10 mouse cellular contexts compared by ENCODE assay signal in the genomic region with DNA sequence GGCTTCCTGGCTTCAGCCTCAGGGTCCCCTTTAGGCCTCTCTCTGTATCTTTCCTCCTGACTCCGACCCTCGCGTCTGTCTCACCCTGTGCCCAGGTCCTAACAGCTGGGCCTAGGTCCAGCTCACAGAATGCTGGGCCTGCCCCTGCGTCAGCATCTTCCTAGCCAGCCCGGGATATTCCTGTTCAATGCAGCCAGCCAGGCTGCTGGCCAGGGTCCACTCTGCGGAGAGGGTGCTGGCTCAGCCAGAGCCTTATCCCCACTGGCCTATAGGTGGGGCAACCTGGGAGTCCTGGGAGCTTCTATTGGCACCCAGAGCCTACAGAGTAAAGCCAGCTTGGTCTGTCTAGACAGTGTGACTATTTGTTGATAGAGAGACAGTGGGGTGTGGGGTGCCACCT. TPM values are rescaled to one million over a fixed set of nuclear protein-coding genes. Genes with fewer than 3 reads are reported as not detected.
DNase-seq lines count a peak whose midpoint lies in the region; ATAC-seq and TF ChIP-seq lines count a peak whose summit lies in the region.
"Had no signal": no experiment of that assay in that cellular context is flagged by ENCODE, and none has a peak within 500 bp of the region (broad histone marks: within the 10 kb centered on the region; RNA-seq: fewer than 3 reads in every experiment).

No protein-coding gene starts in this region.

- WGBS in lung, embryonic 14.5 days, result 76% methylated on average over 6 of the region's 6 CpGs
- 80% methylated on average over 6 of the region's 6 CpGs for WGBS in liver, embryonic 15.5 days (ENCODE audit: insufficient replicate concordance)

- H3K27ac ChIP-seq in lung, embryonic 14.5 days (ENCODE audit: low read depth), result no peak overlapping the region
- H3K27ac ChIP-seq in liver, embryonic 15.5 days (replicated peaks), result peak overlapping the region; percentile 94

- intact Hi-C loops in heart, postnatal 14 days (cut with DNase I), result no loop called here

- no peak overlapping the region; the same call in 1 of the 2 replicates for H3K4me3 ChIP-seq in lung, embryonic 14.5 days (ENCODE audit: low read depth, low read length)
- H3K4me3 ChIP-seq in liver, embryonic 15.5 days (replicated peaks), result peak overlapping the region; percentile 94

- H3K27me3 ChIP-seq in lung, embryonic 14.5 days (ENCODE audit: insufficient read depth, low read length), result no peaks in the 10 kb centered on the region
- no peaks in the 10 kb centered on the region for H3K27me3 ChIP-seq in liver, embryonic 15.5 days

- H3K4me2 ChIP-seq in lung, embryonic 14.5 days, result peak overlapping the region; percentile 99; the same call in 1 of the 2 replicates
- H3K4me2 ChIP-seq in liver, embryonic 15.5 days, result peak overlapping the region; percentile 86

- peaks cover 4% of the 10 kb centered on the region; the same call in 1 of the 2 replicates for H3K4me1 ChIP-seq in lung, embryonic 14.5 days (ENCODE audit: insufficient read depth)
- peaks cover 83% of the 10 kb centered on the region for H3K4me1 ChIP-seq in liver, embryonic 15.5 days (replicated peaks)

- no peaks in the 10 kb centered on the region for H3K9me3 ChIP-seq in lung, embryonic 14.5 days (ENCODE audit: low read depth, low read length)
- H3K9me3 ChIP-seq in liver, embryonic 15.5 days (replicated peaks), result no peaks in the 10 kb centered on the region

- no peak overlapping the region for H3K9ac ChIP-seq in lung, embryonic 14.5 days
- peak overlapping the region; percentile 98 for H3K9ac ChIP-seq in liver, embryonic 15.5 days

- no peak for TF ChIP-seq CTCF in lung, embryonic 14.5 days (IDR thresholded peaks at IDR 0.05; ENCODE audit: low read depth)

- no peak for DNase-seq in lung, embryonic 14.5 days
- DNase-seq in lung, postnatal 25 days (ENCODE audit: low spot score), result no peak
- peak; percentile 56 to 79 for DNase-seq in gastrocnemius, adult 8-10 months (ENCODE audit: low spot score in 2 of 2)
- DNase-seq in heart, postnatal 14 days, result peak; percentile 60 to 61
- no peak for DNase-seq in lung, postnatal 10 days
- DNase-seq in spleen, postnatal 36 days (ENCODE audit: low spot score in 2 of 2), result no peak
- no peak for DNase-seq in right cerebral cortex, postnatal 36 days (ENCODE audit: low spot score in 2 of 2)
- DNase-seq: layer of hippocampus, postnatal 36 days; thymus, postnatal 25 days had no signal

- no peaks in the 10 kb centered on the region for H3K36me3 ChIP-seq in lung, embryonic 14.5 days (ENCODE audit: insufficient read depth)
- peaks cover 52% of the 10 kb centered on the region for H3K36me3 ChIP-seq in liver, embryonic 15.5 days (replicated peaks)

- no peak for ATAC-seq in lung, embryonic 14.5 days (ENCODE audit: insufficient read depth)
- ATAC-seq in liver, embryonic 15.5 days (ENCODE audit: insufficient read depth), result no peak

RNA-seq across cellular contexts. Expression of gene Gm10300, which starts 1.6 kb away (rescaled TPM):
- 0.08 and 0.11 TPM in 2 replicates for polyA plus RNA-seq in lung, embryonic 14.5 days (2014; fragmentation: Nextera tagmentation; extraction: Ambion mirVana)
- total RNA-seq in gastrocnemius, adult 8-10 months (2022), result under 1 TPM in 3 of 4 experiments, not detected in 1; 0.10 to 0.22 (median 0.11) TPM
- total RNA-seq in heart, postnatal 14 days (2021), result under 1 TPM; 0.15 to 0.19 TPM
- 0.43 and 0.46 TPM in 2 replicates for polyA plus RNA-seq in liver, embryonic 15.5 days (2015; fragmentation: Nextera tagmentation; extraction: Ambion mirVana)
- total RNA-seq: layer of hippocampus, postnatal 36 days had no signal

RNA-seq across cellular contexts. Expression of gene Epb41, which starts 2.2 kb away (rescaled TPM):
- polyA plus RNA-seq in lung, embryonic 14.5 days (2014; fragmentation: Nextera tagmentation; extraction: Ambion mirVana), result 79.1 and 86.3 TPM in 2 replicates
- 100 to 1,000 TPM; 114 to 129 (median 121) TPM for total RNA-seq in gastrocnemius, adult 8-10 months (2022)
- total RNA-seq in heart, postnatal 14 days (2021), result 100 to 1,000 TPM; 216 to 281 TPM
- 181 and 204 TPM in 2 replicates for polyA plus RNA-seq in liver, embryonic 15.5 days (2015; fragmentation: Nextera tagmentation; extraction: Ambion mirVana)

Comparison
In these comparisons a context has a peak if more than half of its experiments do, and no peak if none do; other contexts are left out.
1. DNase-seq: peak in gastrocnemius, adult 8-10 months (2 of 2) and heart, postnatal 14 days (2 of 2); none in lung, embryonic 14.5 days (single experiment), lung, postnatal 25 days (single experiment), lung, postnatal 10 days (single experiment), spleen, postnatal 36 days (0 of 2) and right cerebral cortex, postnatal 36 days (0 of 2).